Mouse (Mus musculus): ENCODE measurements around the gene Gm20532. TPM values are rescaled to one million over a fixed set of nuclear protein-coding genes. Genes with fewer than 3 reads are reported as not detected.

Gene Gm20532
- polyA plus RNA-seq, 1 experiment from 2014 or later: not detected

- no peak overlapping the region for H3K4me2 ChIP-seq (ENCODE audit: low read length)
- WGBS: 34% methylated on average over 2 of the region's 2 CpGs
- H3K36me3 ChIP-seq (ENCODE audit: control insufficient read depth, insufficient read depth, low read length): no peaks in the 10 kb centered on the region
- H3K4me3 ChIP-seq (ENCODE audit: control insufficient read depth in 1 of 2, insufficient read depth in 1 of 2, low read depth in 1 of 2, low read length in 2 of 2): no peak overlapping the region
- ATAC-seq (ENCODE audit: insufficient number of reproducible peaks, insufficient read depth, low FRiP score, low read depth): peak; percentile 25; the same call in 1 of the 2 replicates
- no peaks in the 10 kb centered on the region for H3K9me3 ChIP-seq (ENCODE audit: control insufficient read depth, low read length)
- H3K9ac ChIP-seq (ENCODE audit: low read length): no peak overlapping the region
- no peaks in the 10 kb centered on the region for H3K27me3 ChIP-seq (ENCODE audit: control insufficient read depth, insufficient read depth, low read length)
- H3K4me1 ChIP-seq (ENCODE audit: control insufficient read depth in 2 of 2, insufficient read depth in 2 of 2, low read length in 2 of 2): peaks cover 45 to 46% of the 10 kb centered on the region in 2 experiments
- no peak overlapping the region for H3K27ac ChIP-seq (replicated peaks in 1 of 2; ENCODE audit: control insufficient read depth in 1 of 2, insufficient read depth in 1 of 2, low read depth in 2 of 2, low read length in 2 of 2)
Observed at GRCm38 (mm10) chr2:26547481-26547880, 39.0 kb upstream of the Gm20532 start.

DNA sequence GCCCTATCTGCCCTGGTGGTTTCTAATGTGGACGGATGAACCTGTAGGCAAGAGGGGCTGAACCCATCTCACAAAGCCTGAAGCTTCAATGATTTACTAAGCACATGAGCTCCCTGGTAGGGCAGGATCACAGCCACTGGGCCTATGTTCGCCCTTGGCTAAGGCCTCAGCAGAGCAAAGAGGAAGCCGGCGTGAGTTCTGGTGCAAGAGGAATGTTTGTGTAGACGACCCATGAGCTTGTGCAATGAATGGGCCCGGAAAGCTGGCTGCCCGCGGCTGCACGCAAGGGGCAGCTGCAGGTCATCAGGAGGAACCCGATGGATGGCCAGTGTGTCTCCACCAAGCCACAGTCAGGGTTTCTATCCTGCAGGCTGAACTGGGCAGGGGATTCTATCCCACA lies 36.6 kb upstream of the Gm20532 start:
- Histone ChIP-seq H3K9me3 (ENCODE audit: control insufficient read depth, low read length) (no peaks in the 10 kb centered on the region), H3K36me3 (ENCODE audit: control insufficient read depth, insufficient read depth, low read length) (no peaks in the 10 kb centered on the region), H3K4me1 (ENCODE audit: control insufficient read depth in 2 of 2, insufficient read depth in 2 of 2, low read length in 2 of 2) (peaks cover 27 to 28% of the 10 kb centered on the region in 2 experiments), H3K27me3 (ENCODE audit: control insufficient read depth, insufficient read depth, low read length) (no peaks in the 10 kb centered on the region), H3K4me2 (ENCODE audit: low read length) (no peak overlapping the region), H3K9ac (ENCODE audit: low read length) (no peak overlapping the region), H3K4me3 (ENCODE audit: control insufficient read depth in 1 of 2, insufficient read depth in 1 of 2, low read depth in 1 of 2, low read length in 2 of 2) (no peak overlapping the region), H3K27ac (replicated peaks in 1 of 2; ENCODE audit: control insufficient read depth in 1 of 2, insufficient read depth in 1 of 2, low read depth in 2 of 2, low read length in 2 of 2) (no peak overlapping the region)
- ATAC-seq (ENCODE audit: insufficient number of reproducible peaks, insufficient read depth, low FRiP score, low read depth): no peak
- WGBS: 64% methylated on average over 10 of the region's 10 CpGs

DNA sequence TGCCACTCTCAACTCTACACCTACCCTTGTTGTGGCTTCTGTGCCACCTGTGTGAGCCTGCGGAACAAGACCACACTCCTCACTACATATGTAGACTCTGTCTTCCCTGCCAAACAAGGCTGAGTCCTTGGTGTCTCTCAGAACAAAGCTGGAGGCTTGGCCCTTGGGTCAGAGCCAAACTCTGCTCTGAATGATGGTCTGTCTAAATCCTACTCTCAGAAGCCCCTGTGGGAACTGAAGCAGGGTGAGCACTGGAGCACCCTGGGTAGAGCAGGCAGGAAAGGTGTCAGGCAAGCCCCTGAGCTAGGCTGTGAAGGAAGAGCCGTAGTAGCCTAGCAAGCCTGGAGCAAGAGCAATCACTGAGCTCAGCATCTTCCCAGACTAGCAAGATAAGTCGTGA lies 36.2 kb upstream of the Gm20532 start:
- Histone ChIP-seq H3K9ac (ENCODE audit: low read length) (no peak overlapping the region), H3K4me2 (ENCODE audit: low read length) (no peak overlapping the region), H3K4me3 (ENCODE audit: control insufficient read depth in 1 of 2, insufficient read depth in 1 of 2, low read depth in 1 of 2, low read length in 2 of 2) (no peak overlapping the region), H3K27ac (replicated peaks in 1 of 2; ENCODE audit: control insufficient read depth in 1 of 2, insufficient read depth in 1 of 2, low read depth in 2 of 2, low read length in 2 of 2) (peak overlapping the region; percentile 17 to 31; a peak in 2 of 4 replicates), H3K36me3 (ENCODE audit: control insufficient read depth, insufficient read depth, low read length) (no peaks in the 10 kb centered on the region), H3K9me3 (ENCODE audit: control insufficient read depth, low read length) (no peaks in the 10 kb centered on the region), H3K27me3 (ENCODE audit: control insufficient read depth, insufficient read depth, low read length) (no peaks in the 10 kb centered on the region), H3K4me1 (ENCODE audit: control insufficient read depth in 2 of 2, insufficient read depth in 2 of 2, low read length in 2 of 2) (peaks cover 28 to 30% of the 10 kb centered on the region in 2 experiments)
- no peak for ATAC-seq (ENCODE audit: insufficient number of reproducible peaks, insufficient read depth, low FRiP score, low read depth)
- 44% methylated on average over 3 of the region's 3 CpGs for WGBS

DNA sequence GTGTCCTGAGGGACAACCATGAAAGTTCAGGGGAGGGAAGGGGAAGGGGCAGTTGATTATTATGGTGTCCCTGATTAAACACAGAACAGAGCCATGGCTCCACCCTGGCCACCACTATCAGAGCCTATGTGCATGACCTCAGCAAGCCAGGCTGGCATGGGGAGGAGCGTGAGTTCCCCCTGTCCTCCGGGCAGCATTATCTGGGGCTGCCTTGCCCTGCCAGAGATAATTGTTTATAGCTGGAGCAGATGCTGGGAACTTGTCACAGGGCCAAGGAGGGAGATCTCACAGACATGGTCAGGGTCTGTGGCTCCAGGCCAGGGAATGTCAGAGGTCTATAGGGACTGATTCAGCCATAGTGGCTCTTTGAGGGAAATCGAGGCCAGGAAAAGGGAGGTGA lies 35.7 kb upstream of the Gm20532 start:
- Histone ChIP-seq H3K4me1 (ENCODE audit: control insufficient read depth in 2 of 2, insufficient read depth in 2 of 2, low read length in 2 of 2) (peaks cover 31% of the 10 kb centered on the region in 2 experiments), H3K36me3 (ENCODE audit: control insufficient read depth, insufficient read depth, low read length) (no peaks in the 10 kb centered on the region), H3K27me3 (ENCODE audit: control insufficient read depth, insufficient read depth, low read length) (no peaks in the 10 kb centered on the region), H3K9me3 (ENCODE audit: control insufficient read depth, low read length) (no peaks in the 10 kb centered on the region), H3K27ac (replicated peaks in 1 of 2; ENCODE audit: control insufficient read depth in 1 of 2, insufficient read depth in 1 of 2, low read depth in 2 of 2, low read length in 2 of 2) (peak overlapping the region in 1 of 2 experiments; percentile 31; a peak in 2 of 4 replicates), H3K9ac (ENCODE audit: low read length) (no peak overlapping the region), H3K4me2 (ENCODE audit: low read length) (no peak overlapping the region), H3K4me3 (ENCODE audit: control insufficient read depth in 1 of 2, insufficient read depth in 1 of 2, low read depth in 1 of 2, low read length in 2 of 2) (no peak overlapping the region)
- peak; percentile 35; the same call in 1 of the 2 replicates for ATAC-seq (ENCODE audit: insufficient number of reproducible peaks, insufficient read depth, low FRiP score, low read depth)
- 34% methylated on average over 3 of the region's 3 CpGs for WGBS

- H3K27me3 ChIP-seq (ENCODE audit: control insufficient read depth, insufficient read depth, low read length): no peaks in the 10 kb centered on the region
- 0 out of 4 replicates have a peak overlapping the region, but pooled peaks of 1 of the 2 experiments have one; percentile 29 for H3K27ac ChIP-seq (replicated peaks in 1 of 2; ENCODE audit: control insufficient read depth in 1 of 2, insufficient read depth in 1 of 2, low read depth in 2 of 2, low read length in 2 of 2)
- H3K4me2 ChIP-seq (ENCODE audit: low read length): no peak overlapping the region
- WGBS: 76% methylated on average over 8 of the region's 8 CpGs
- H3K4me3 ChIP-seq (ENCODE audit: control insufficient read depth in 1 of 2, insufficient read depth in 1 of 2, low read depth in 1 of 2, low read length in 2 of 2): no peak overlapping the region
- H3K4me1 ChIP-seq (ENCODE audit: control insufficient read depth in 2 of 2, insufficient read depth in 2 of 2, low read length in 2 of 2): peaks cover 34 to 37% of the 10 kb centered on the region in 2 experiments
- H3K36me3 ChIP-seq (ENCODE audit: control insufficient read depth, insufficient read depth, low read length): no peaks in the 10 kb centered on the region
- ATAC-seq (ENCODE audit: insufficient number of reproducible peaks, insufficient read depth, low FRiP score, low read depth): no peak
- H3K9ac ChIP-seq (ENCODE audit: low read length): no peak overlapping the region
- H3K9me3 ChIP-seq (ENCODE audit: control insufficient read depth, low read length): no peaks in the 10 kb centered on the region
Observed at GRCm38 (mm10) chr2:26551446-26551845, 35.0 kb upstream of the Gm20532 start.

- no peak overlapping the region for H3K9ac ChIP-seq (ENCODE audit: low read length)
- H3K27ac ChIP-seq (replicated peaks in 1 of 2; ENCODE audit: control insufficient read depth in 1 of 2, insufficient read depth in 1 of 2, low read depth in 2 of 2, low read length in 2 of 2): no peak overlapping the region
- H3K4me3 ChIP-seq (ENCODE audit: control insufficient read depth in 1 of 2, insufficient read depth in 1 of 2, low read depth in 1 of 2, low read length in 2 of 2): no peak overlapping the region
- no peak for ATAC-seq (ENCODE audit: insufficient number of reproducible peaks, insufficient read depth, low FRiP score, low read depth)
- H3K4me1 ChIP-seq (ENCODE audit: control insufficient read depth in 2 of 2, insufficient read depth in 2 of 2, low read length in 2 of 2): peaks cover 40 to 44% of the 10 kb centered on the region in 2 experiments
- no peaks in the 10 kb centered on the region for H3K27me3 ChIP-seq (ENCODE audit: control insufficient read depth, insufficient read depth, low read length)
- 83% methylated on average over 2 of the region's 2 CpGs for WGBS
- no peaks in the 10 kb centered on the region for H3K9me3 ChIP-seq (ENCODE audit: control insufficient read depth, low read length)
- H3K4me2 ChIP-seq (ENCODE audit: low read length): no peak overlapping the region
- H3K36me3 ChIP-seq (ENCODE audit: control insufficient read depth, insufficient read depth, low read length): no peaks in the 10 kb centered on the region
Observed at GRCm38 (mm10) chr2:26552066-26552465, 34.4 kb upstream of the Gm20532 start.

DNA sequence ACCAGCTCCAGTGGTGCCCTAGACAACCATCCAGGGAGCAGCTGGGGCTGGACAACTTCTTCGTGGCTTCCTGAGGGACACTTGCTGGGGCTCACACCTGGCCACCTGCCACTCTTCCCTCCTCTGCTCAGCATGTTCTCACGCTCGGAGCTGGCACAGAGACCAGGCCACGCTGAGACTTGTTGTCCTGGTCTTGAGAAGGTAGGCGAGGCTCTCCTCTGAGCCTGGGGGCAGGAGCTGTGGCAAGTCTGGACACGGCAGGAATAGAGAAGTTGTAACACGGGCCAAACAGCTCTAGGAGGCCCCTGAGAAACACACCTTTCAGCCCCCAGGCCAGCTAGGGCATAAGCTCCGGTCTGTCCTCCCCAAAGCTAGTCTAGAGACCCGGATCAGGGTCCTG lies 32.5 kb upstream of the Gm20532 start:
- no peak for ATAC-seq (ENCODE audit: insufficient number of reproducible peaks, insufficient read depth, low FRiP score, low read depth)
- WGBS: 82% methylated on average over 9 of the region's 9 CpGs
- H3K27ac ChIP-seq (replicated peaks in 1 of 2; ENCODE audit: control insufficient read depth in 1 of 2, insufficient read depth in 1 of 2, low read depth in 2 of 2, low read length in 2 of 2): no peak overlapping the region
- H3K36me3 ChIP-seq (ENCODE audit: control insufficient read depth, insufficient read depth, low read length): no peaks in the 10 kb centered on the region
- no peak overlapping the region for H3K4me3 ChIP-seq (ENCODE audit: control insufficient read depth in 1 of 2, insufficient read depth in 1 of 2, low read depth in 1 of 2, low read length in 2 of 2)
- no peak overlapping the region for H3K9ac ChIP-seq (ENCODE audit: low read length)
- H3K9me3 ChIP-seq (ENCODE audit: control insufficient read depth, low read length): no peaks in the 10 kb centered on the region
- H3K4me1 ChIP-seq (ENCODE audit: control insufficient read depth in 2 of 2, insufficient read depth in 2 of 2, low read length in 2 of 2): peaks cover 34 to 43% of the 10 kb centered on the region in 2 experiments
- H3K4me2 ChIP-seq (ENCODE audit: low read length): no peak overlapping the region
- H3K27me3 ChIP-seq (ENCODE audit: control insufficient read depth, insufficient read depth, low read length): no peaks in the 10 kb centered on the region

- H3K27ac ChIP-seq (replicated peaks in 1 of 2; ENCODE audit: control insufficient read depth in 1 of 2, insufficient read depth in 1 of 2, low read depth in 2 of 2, low read length in 2 of 2): no peak overlapping the region
- H3K9me3 ChIP-seq (ENCODE audit: control insufficient read depth, low read length): no peaks in the 10 kb centered on the region
- H3K4me2 ChIP-seq (ENCODE audit: low read length): no peak overlapping the region
- ATAC-seq (ENCODE audit: insufficient number of reproducible peaks, insufficient read depth, low FRiP score, low read depth): no peak
- H3K27me3 ChIP-seq (ENCODE audit: control insufficient read depth, insufficient read depth, low read length): no peaks in the 10 kb centered on the region
- 54% methylated on average over 4 of the region's 4 CpGs for WGBS
- H3K36me3 ChIP-seq (ENCODE audit: control insufficient read depth, insufficient read depth, low read length): no peaks in the 10 kb centered on the region
- peaks cover 28 to 36% of the 10 kb centered on the region in 2 experiments for H3K4me1 ChIP-seq (ENCODE audit: control insufficient read depth in 2 of 2, insufficient read depth in 2 of 2, low read length in 2 of 2)
- no peak overlapping the region for H3K4me3 ChIP-seq (ENCODE audit: control insufficient read depth in 1 of 2, insufficient read depth in 1 of 2, low read depth in 1 of 2, low read length in 2 of 2)
- H3K9ac ChIP-seq (ENCODE audit: low read length): no peak overlapping the region
Observed at GRCm38 (mm10) chr2:26555076-26555475, 31.4 kb upstream of the Gm20532 start.

Data from heart, embryonic 14.5 days (tissue).